Mouse (Mus musculus) macrophage (primary cell): ENCODE measurements around the gene Hbs1l. TPM values are rescaled to one million over a fixed set of nuclear protein-coding genes. Genes with fewer than 3 reads are reported as not detected.

ENCODE experiments used
- H3K27ac ChIP-seq: fragments of 350-480 bp; formaldehyde crosslinking; 2 replicates; pipeline ENCODE4 v1.9.0; 2021
- H3K36me3 ChIP-seq: fragments of 350-480 bp; formaldehyde crosslinking; 2 replicates; pipeline ENCODE4 v1.9.0; 2021; ENCODE audit errors: inconsistent target
- H3K4me3 ChIP-seq: fragments of 350-480 bp; formaldehyde crosslinking; 2 replicates; pipeline ENCODE4 v1.9.0; 2021; ENCODE audit errors: inconsistent target
- H3K79me2 ChIP-seq: fragments of 350-480 bp; formaldehyde crosslinking; 2 replicates; pipeline ENCODE4 v1.9.0; 2021; ENCODE audit errors: inconsistent target
- WGBS: methylation state at CpG from one replicate; pipeline ENCODE4 v1.1.7; 2026; ENCODE audit warnings: inconsistent platforms; ENCODE audit not compliant: missing documents; 5-methylcytosine and 5-hydroxymethylcytosine counted together
- polyA plus RNA-seq: library from polyadenylated mRNA; stranded (reverse); fragments of 250-400 nt; gene quantifications from 3 replicates; pipeline ENCODE4 v1.2.4, GENCODE M21; 2018; ENCODE audit warnings: inconsistent platforms

Hbs1l gene
- polyA plus RNA-seq, 1 experiment from 2014 or later: 21.1 TPM

- Histone ChIP-seq H3K27ac (no peak overlapping the region), H3K36me3 (peaks cover 23% of the 10 kb centered on the region; the same call in 1 of the 2 replicates), H3K4me3 (no peak overlapping the region), H3K79me2 (no peaks in the 10 kb centered on the region)
- WGBS: 48% methylated on average over 7 of the region's 7 CpGs
Observed at GRCm38 (mm10) chr10:21334349-21335105, 38.7 kb downstream of the Hbs1l start.

- no peaks in the 10 kb centered on the region for H3K79me2 ChIP-seq
- no peak overlapping the region for H3K27ac ChIP-seq
- peaks cover 23% of the 10 kb centered on the region; the same call in 1 of the 2 replicates for H3K36me3 ChIP-seq
- 95% methylated on average over 5 of the region's 5 CpGs for WGBS
- no peak overlapping the region for H3K4me3 ChIP-seq
Observed at GRCm38 (mm10) chr10:21335534-21335933, 39.8 kb downstream of the Hbs1l start.

- no peaks in the 10 kb centered on the region for H3K79me2 ChIP-seq
- peaks cover 23% of the 10 kb centered on the region; the same call in 1 of the 2 replicates for H3K36me3 ChIP-seq
- H3K27ac ChIP-seq: no peak overlapping the region
- H3K4me3 ChIP-seq: no peak overlapping the region
- WGBS: 78% methylated on average over 2 of the region's 2 CpGs
Observed at GRCm38 (mm10) chr10:21337191-21337590, 41.4 kb downstream of the Hbs1l start.

GRCm38 (mm10) chr10:21341706-21342105, 45.9 kb downstream of the Hbs1l start:
- no peaks in the 10 kb centered on the region for H3K79me2 ChIP-seq
- H3K27ac ChIP-seq: no peak overlapping the region
- H3K36me3 ChIP-seq: peaks cover 23% of the 10 kb centered on the region; the same call in 1 of the 2 replicates
- WGBS: 93% methylated on average over 14 of the region's 14 CpGs
- no peak overlapping the region for H3K4me3 ChIP-seq

- H3K36me3 ChIP-seq: peaks cover 21% of the 10 kb centered on the region; the same call in 1 of the 2 replicates
- H3K4me3 ChIP-seq: no peak overlapping the region
- no peak overlapping the region for H3K27ac ChIP-seq
- no peaks in the 10 kb centered on the region for H3K79me2 ChIP-seq
- 96% methylated on average over 11 of the region's 11 CpGs for WGBS
Observed at GRCm38 (mm10) chr10:21342331-21343005, 46.7 kb downstream of the Hbs1l start.

- Histone ChIP-seq H3K27ac (no peak overlapping the region), H3K36me3 (peaks cover 23% of the 10 kb centered on the region; the same call in 1 of the 2 replicates), H3K79me2 (no peaks in the 10 kb centered on the region), H3K4me3 (no peak overlapping the region)
- WGBS: 93% methylated on average over 4 of the region's 4 CpGs
Observed at GRCm38 (mm10) chr10:21347332-21347731, 51.6 kb downstream of the Hbs1l start.

GRCm38 (mm10) chr10:21349449-21349848, 53.7 kb downstream of the Hbs1l start:
- 98% methylated on average over 4 of the region's 5 CpGs for WGBS
- no peaks in the 10 kb centered on the region for H3K79me2 ChIP-seq
- no peak overlapping the region for H3K27ac ChIP-seq
- peaks cover 38% of the 10 kb centered on the region; the same call in 1 of the 2 replicates for H3K36me3 ChIP-seq
- no peak overlapping the region for H3K4me3 ChIP-seq

GRCm38 (mm10) chr10:21349946-21350345, 54.2 kb downstream of the Hbs1l start:
- WGBS: 100% methylated on average over 2 of the region's 2 CpGs
- H3K36me3 ChIP-seq: peaks cover 43% of the 10 kb centered on the region; the same call in 1 of the 2 replicates
- H3K79me2 ChIP-seq: no peaks in the 10 kb centered on the region
- H3K27ac ChIP-seq: no peak overlapping the region
- H3K4me3 ChIP-seq: no peak overlapping the region

- 91% methylated on average over 11 of the region's 11 CpGs for WGBS
- no peak overlapping the region for H3K4me3 ChIP-seq
- no peak overlapping the region for H3K27ac ChIP-seq
- H3K36me3 ChIP-seq: peaks cover 43% of the 10 kb centered on the region; the same call in 1 of the 2 replicates
- H3K79me2 ChIP-seq: no peaks in the 10 kb centered on the region
Observed at GRCm38 (mm10) chr10:21350531-21351515, 55.0 kb downstream of the Hbs1l start.

GRCm38 (mm10) chr10:21351766-21352165, 56.0 kb downstream of the Hbs1l start:
- WGBS: 95% methylated on average over 12 of the region's 12 CpGs
- Histone ChIP-seq H3K4me3 (no peak overlapping the region), H3K36me3 (peaks cover 43% of the 10 kb centered on the region; the same call in 1 of the 2 replicates), H3K27ac (no peak overlapping the region), H3K79me2 (no peaks in the 10 kb centered on the region)

- no peaks in the 10 kb centered on the region for H3K79me2 ChIP-seq
- peaks cover 46% of the 10 kb centered on the region; the same call in 1 of the 2 replicates for H3K36me3 ChIP-seq
- no peak overlapping the region for H3K4me3 ChIP-seq
- no peak overlapping the region for H3K27ac ChIP-seq
- WGBS: 86% methylated on average over 5 of the region's 5 CpGs
Observed at GRCm38 (mm10) chr10:21353890-21354289, 58.1 kb downstream of the Hbs1l start.

- Histone ChIP-seq H3K36me3 (peaks cover 48% of the 10 kb centered on the region; the same call in 1 of the 2 replicates), H3K79me2 (no peaks in the 10 kb centered on the region), H3K4me3 (no peak overlapping the region), H3K27ac (no peak overlapping the region)
- WGBS: 96% methylated on average over 7 of the region's 7 CpGs
Observed at GRCm38 (mm10) chr10:21354506-21354905, 58.7 kb downstream of the Hbs1l start.

- Histone ChIP-seq H3K79me2 (no peaks in the 10 kb centered on the region), H3K36me3 (peaks cover 36% of the 10 kb centered on the region; the same call in 1 of the 2 replicates), H3K4me3 (no peak overlapping the region), H3K27ac (no peak overlapping the region)
- WGBS: 91% methylated on average over 8 of the region's 8 CpGs
Observed at GRCm38 (mm10) chr10:21357986-21358385, 62.2 kb downstream of the Hbs1l start.

GRCm38 (mm10) chr10:21359086-21359485, 63.3 kb downstream of the Hbs1l start:
- no peaks in the 10 kb centered on the region for H3K79me2 ChIP-seq
- 96% methylated on average over 4 of the region's 4 CpGs for WGBS
- peaks cover 28% of the 10 kb centered on the region; the same call in 1 of the 2 replicates for H3K36me3 ChIP-seq
- no peak overlapping the region for H3K27ac ChIP-seq
- H3K4me3 ChIP-seq: no peak overlapping the region
